Mouse (Mus musculus): ENCODE results near the gene Zfp949. TPM values are rescaled to one million over a fixed set of nuclear protein-coding genes. Genes with fewer than 3 reads are reported as not detected.

The Zfp949 gene
- polyA plus RNA-seq (2015; fragmentation: Nextera tagmentation; extraction: Ambion mirVana), result 6.3 and 8.4 TPM in 2 replicates

DNA sequence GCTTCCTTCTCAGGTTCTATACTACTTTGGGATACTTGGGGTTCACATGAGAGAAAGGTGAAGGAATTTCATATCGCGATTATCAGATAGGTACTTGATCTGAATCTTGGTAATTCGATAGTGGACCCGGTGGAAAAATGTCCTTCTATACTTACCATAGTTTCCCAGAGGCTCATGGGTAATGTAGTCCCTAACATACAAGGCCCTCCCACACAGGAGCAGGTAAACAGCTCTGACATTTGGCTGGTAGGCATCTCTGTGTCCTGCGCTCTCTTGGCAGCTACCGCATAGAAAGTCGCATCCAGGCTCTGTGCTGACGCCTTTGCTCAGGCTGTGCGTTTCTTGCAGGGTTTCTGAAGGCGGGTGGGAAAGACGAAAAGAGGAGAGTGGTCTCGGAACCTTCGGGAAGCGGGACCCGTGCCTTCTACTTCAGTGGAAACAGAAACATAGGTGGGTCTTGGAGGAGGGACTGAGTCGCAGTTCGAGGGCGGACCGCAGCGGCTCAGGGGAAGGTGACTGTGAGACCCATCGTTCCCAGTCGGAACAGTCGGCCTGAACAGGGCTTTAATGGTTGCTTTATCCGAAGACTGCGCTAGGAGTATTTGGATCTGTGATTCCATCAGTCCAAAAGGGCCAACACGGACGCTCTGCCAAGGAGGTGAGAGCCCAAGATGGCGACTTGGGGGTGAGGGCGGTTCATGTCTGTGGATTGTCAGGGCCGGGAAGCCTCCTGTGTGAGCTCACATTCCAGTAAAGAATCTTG lies at the start of gene Zfp949:
Gene Zfp949, plus strand, starts transcription at position 170 of the 763 bp plus-strand sequence.
- Histone ChIP-seq H3K27me3 (replicated peaks) (no peaks in the 10 kb centered on the region), H3K4me3 (peak within 1 kb of the TSS; percentile 92), H3K9ac (peak within 1 kb of the TSS; percentile 89), H3K36me3 (peaks cover 8% of the 10 kb centered on the region), H3K9me3 (no peaks in the 10 kb centered on the region), H3K27ac (replicated peaks) (peak within 1 kb of the TSS; percentile 84), H3K4me2 (peak within 1 kb of the TSS; percentile 86), H3K4me1 (peaks cover 19% of the 10 kb centered on the region)
- ATAC-seq (ENCODE audit: extremely low read depth, insufficient number of reproducible peaks, low FRiP score, low TSS enrichment), result peak; percentile 88
- under 1% methylated on average over 30 of the region's 30 CpGs for WGBS

DNA sequence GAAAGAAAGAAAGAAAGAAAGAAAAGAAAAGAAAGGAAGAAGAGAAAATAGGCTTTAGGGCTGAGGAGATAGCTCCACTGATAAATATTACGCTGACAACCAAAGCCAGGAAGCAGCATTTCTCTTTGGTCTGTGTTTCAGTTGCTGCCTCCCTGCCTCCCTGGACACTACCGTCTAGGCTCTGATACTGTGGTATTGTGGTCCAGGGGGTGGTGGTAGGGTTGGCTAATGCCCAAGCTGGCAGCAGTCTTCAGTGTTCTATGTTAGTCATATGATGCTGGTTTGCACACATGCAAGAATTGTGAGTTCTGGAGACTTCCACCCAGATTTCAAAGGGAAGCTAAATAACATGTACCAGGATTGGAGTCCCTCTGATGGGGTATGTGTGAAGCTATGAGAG lies 47.7 kb upstream of the Zfp949 start:
- Histone ChIP-seq H3K9ac (no peak overlapping the region), H3K36me3 (no peaks in the 10 kb centered on the region), H3K9me3 (no peaks in the 10 kb centered on the region), H3K4me1 (no peaks in the 10 kb centered on the region), H3K27me3 (replicated peaks) (no peaks in the 10 kb centered on the region), H3K4me2 (no peak overlapping the region), H3K27ac (replicated peaks) (no peak overlapping the region), H3K4me3 (no peak overlapping the region)
- no peak for ATAC-seq (ENCODE audit: extremely low read depth, insufficient number of reproducible peaks, low FRiP score, low TSS enrichment)
- 51% methylated on average over 2 of the region's 2 CpGs for WGBS

DNA sequence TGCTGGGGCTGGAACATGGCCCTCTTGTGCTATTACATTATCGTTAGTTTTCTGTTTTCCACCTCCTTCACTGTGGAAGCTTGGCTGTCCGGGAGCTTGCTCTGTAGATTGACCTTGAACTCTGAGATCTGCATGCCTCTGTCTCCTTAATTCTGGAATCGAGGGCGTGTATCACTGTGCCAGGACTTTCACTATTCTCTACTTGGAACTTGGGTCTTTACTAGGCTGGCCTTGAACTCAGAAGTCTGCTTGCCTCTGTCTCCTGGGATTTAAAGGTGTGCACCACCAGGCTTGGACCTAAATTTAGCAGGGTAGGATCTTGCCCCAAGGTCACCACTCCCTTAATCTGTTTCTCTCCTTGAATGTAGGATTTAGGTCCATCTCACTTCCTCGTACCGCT lies 46.0 kb upstream of the Zfp949 start:
- Histone ChIP-seq H3K4me2 (no peak overlapping the region), H3K9ac (no peak overlapping the region), H3K36me3 (no peaks in the 10 kb centered on the region), H3K4me3 (no peak overlapping the region), H3K4me1 (no peaks in the 10 kb centered on the region), H3K9me3 (no peaks in the 10 kb centered on the region), H3K27ac (replicated peaks) (no peak overlapping the region), H3K27me3 (replicated peaks) (no peaks in the 10 kb centered on the region)
- 77% methylated on average over 6 of the region's 6 CpGs for WGBS
- no peak for ATAC-seq (ENCODE audit: extremely low read depth, insufficient number of reproducible peaks, low FRiP score, low TSS enrichment)

DNA sequence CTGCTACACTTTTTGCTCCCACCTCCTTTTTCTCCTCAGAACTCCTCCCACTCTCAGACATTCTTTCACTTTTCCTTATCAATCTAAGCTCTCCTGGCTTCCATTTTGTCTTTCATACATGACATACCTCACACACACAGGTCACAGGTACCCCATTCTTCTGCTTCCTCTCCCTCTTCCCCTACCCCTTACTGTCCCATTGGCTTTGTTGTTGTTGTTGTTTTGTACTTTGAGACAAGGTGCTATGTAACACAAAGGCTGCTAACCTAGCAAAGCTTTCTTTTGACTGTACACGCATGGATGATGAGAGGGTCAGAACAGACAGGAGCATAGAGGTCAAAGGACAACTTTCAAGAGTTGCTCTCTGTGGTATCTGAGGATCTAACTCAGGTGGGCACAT lies 32.3 kb upstream of the Zfp949 start:
- Histone ChIP-seq H3K4me1 (peaks cover 15% of the 10 kb centered on the region), H3K9me3 (no peaks in the 10 kb centered on the region), H3K27me3 (replicated peaks) (no peaks in the 10 kb centered on the region), H3K36me3 (peaks cover 12% of the 10 kb centered on the region), H3K27ac (replicated peaks) (no peak overlapping the region), H3K9ac (no peak overlapping the region), H3K4me3 (no peak overlapping the region), H3K4me2 (no peak overlapping the region)
- no peak for ATAC-seq (ENCODE audit: extremely low read depth, insufficient number of reproducible peaks, low FRiP score, low TSS enrichment)
- 77% methylated on average over 1 of the region's 1 CpGs for WGBS

GRCm38 (mm10) chr9:88516361-88516995 lies 31.3 kb upstream of the Zfp949 start:
- Histone ChIP-seq H3K4me3 (no peak overlapping the region), H3K9me3 (no peaks in the 10 kb centered on the region), H3K27ac (replicated peaks) (no peak overlapping the region), H3K4me1 (peaks cover 23% of the 10 kb centered on the region), H3K36me3 (peaks cover 20% of the 10 kb centered on the region), H3K4me2 (no peak overlapping the region), H3K27me3 (replicated peaks) (no peaks in the 10 kb centered on the region), H3K9ac (no peak overlapping the region)
- ATAC-seq (ENCODE audit: extremely low read depth, insufficient number of reproducible peaks, low FRiP score, low TSS enrichment), result no peak
- WGBS, result 82% methylated on average over 3 of the region's 3 CpGs

DNA sequence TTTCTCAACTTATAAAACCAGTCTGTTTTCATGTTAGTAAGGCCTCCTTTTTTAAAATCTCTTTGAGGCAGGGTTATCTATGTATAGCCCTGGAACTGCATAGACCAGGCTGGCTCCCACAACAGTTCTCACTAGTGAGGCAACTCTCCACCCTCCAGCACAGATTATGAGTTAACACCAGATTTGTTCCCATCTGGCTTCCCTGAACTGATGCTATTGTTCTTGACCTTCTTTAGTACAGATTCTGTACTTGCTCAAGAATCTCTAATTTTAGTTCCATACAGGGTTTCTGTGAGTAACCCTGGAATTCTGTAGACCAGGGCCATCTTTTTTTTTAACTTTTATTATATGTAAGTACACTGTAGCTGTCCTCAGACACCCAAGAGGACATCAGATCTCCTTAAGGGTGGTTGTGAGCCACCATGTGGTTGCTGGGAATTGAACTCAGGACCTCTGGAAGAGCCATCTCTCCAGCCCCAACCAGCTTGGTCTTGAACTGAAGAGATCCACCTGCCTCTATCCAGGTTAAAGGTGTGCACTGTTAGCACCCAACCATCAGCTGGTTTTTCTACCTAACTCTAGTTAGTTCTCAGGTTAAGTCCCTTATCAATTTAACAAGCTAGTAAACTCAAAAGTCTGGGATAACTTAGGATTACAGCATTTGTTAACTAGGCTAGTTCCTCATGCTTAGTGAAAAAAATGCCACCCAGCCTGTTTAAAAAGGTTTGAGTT lies 28.3 kb upstream of the Zfp949 start:
- Histone ChIP-seq H3K4me2 (no peak overlapping the region), H3K4me3 (no peak overlapping the region), H3K9me3 (no peaks in the 10 kb centered on the region), H3K36me3 (peaks cover 20% of the 10 kb centered on the region), H3K27me3 (replicated peaks) (no peaks in the 10 kb centered on the region), H3K9ac (no peak overlapping the region), H3K27ac (replicated peaks) (no peak overlapping the region; the same call in 1 of the 2 replicates), H3K4me1 (peaks cover 28% of the 10 kb centered on the region)
- ATAC-seq (ENCODE audit: extremely low read depth, insufficient number of reproducible peaks, low FRiP score, low TSS enrichment), result no peak

GRCm38 (mm10) chr9:88520122-88520848 lies 27.5 kb upstream of the Zfp949 start:
- Histone ChIP-seq H3K36me3 (peaks cover 20% of the 10 kb centered on the region), H3K27me3 (replicated peaks) (no peaks in the 10 kb centered on the region), H3K4me2 (peak overlapping the region; percentile 79), H3K27ac (replicated peaks) (peak overlapping the region; percentile 9; the same call in 1 of the 2 replicates), H3K4me3 (peak overlapping the region; percentile 89), H3K9ac (peak overlapping the region; percentile 99), H3K9me3 (no peaks in the 10 kb centered on the region), H3K4me1 (peaks cover 28% of the 10 kb centered on the region)
- no peak for ATAC-seq (ENCODE audit: extremely low read depth, insufficient number of reproducible peaks, low FRiP score, low TSS enrichment)
- 31% methylated on average over 2 of the region's 2 CpGs for WGBS

GRCm38 (mm10) chr9:88520849-88521483 lies 26.9 kb upstream of the Zfp949 start:
- H3K9me3 ChIP-seq, result no peaks in the 10 kb centered on the region
- WGBS, result 28% methylated on average over 4 of the region's 4 CpGs
- H3K4me1 ChIP-seq, result peaks cover 28% of the 10 kb centered on the region
- peak overlapping the region; percentile 99 for H3K9ac ChIP-seq
- H3K4me2 ChIP-seq, result peak overlapping the region; percentile 79
- peak overlapping the region; percentile 89 for H3K4me3 ChIP-seq
- 0 out of 2 replicates have a peak overlapping the region, but pooled peaks have one; percentile 9 for H3K27ac ChIP-seq (replicated peaks)
- H3K27me3 ChIP-seq (replicated peaks), result no peaks in the 10 kb centered on the region
- no peak for ATAC-seq (ENCODE audit: extremely low read depth, insufficient number of reproducible peaks, low FRiP score, low TSS enrichment)
- peaks cover 20% of the 10 kb centered on the region for H3K36me3 ChIP-seq

DNA sequence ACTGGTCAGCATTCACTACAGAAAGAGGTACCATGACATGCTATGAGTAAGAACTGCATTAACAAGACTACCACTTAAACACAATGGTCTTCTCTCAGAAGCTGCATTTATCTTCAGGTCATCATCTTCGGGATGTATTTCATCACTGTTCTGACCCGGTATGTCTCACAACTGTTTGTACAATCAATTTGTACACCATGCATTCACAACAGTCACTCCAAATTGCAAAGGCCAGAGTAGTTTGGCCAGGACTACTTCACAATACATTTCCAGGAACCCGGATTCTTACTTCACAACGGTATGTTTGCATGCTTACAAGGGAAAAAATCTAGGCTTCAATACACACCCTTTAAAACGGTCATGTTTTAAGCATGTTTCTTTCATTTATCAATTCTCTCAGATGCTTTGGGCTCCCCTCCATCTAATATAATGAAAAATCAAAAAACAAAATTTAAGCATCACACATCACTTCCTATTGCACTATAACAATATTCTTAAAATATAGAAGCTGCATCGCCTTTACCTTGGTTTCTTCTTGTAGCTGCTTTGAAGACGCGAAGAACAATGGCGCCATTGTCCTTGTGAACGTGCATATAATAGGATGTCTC lies 25.8 kb upstream of the Zfp949 start:
- no peak for ATAC-seq (ENCODE audit: extremely low read depth, insufficient number of reproducible peaks, low FRiP score, low TSS enrichment)
- Histone ChIP-seq H3K36me3 (peaks cover 20% of the 10 kb centered on the region), H3K4me3 (peak overlapping the region; percentile 89), H3K4me1 (peaks cover 28% of the 10 kb centered on the region), H3K27me3 (replicated peaks) (no peaks in the 10 kb centered on the region), H3K4me2 (peak overlapping the region; percentile 79), H3K9ac (peak overlapping the region; percentile 99), H3K9me3 (no peaks in the 10 kb centered on the region), H3K27ac (replicated peaks) (peak overlapping the region; percentile 91)
- WGBS, result under 1% methylated on average over 10 of the region's 10 CpGs

GRCm38 (mm10) chr9:88522569-88523334 lies 25.1 kb upstream of the Zfp949 start:
- Histone ChIP-seq H3K9me3 (no peaks in the 10 kb centered on the region), H3K4me1 (peaks cover 28% of the 10 kb centered on the region), H3K27ac (replicated peaks) (peak overlapping the region; percentile 91), H3K36me3 (peaks cover 20% of the 10 kb centered on the region), H3K4me3 (peak overlapping the region; percentile 89), H3K9ac (peak overlapping the region; percentile 99), H3K4me2 (peak overlapping the region; percentile 79), H3K27me3 (replicated peaks) (no peaks in the 10 kb centered on the region)
- ATAC-seq (ENCODE audit: extremely low read depth, insufficient number of reproducible peaks, low FRiP score, low TSS enrichment), result peak; percentile 90
- under 1% methylated on average over 69 of the region's 69 CpGs for WGBS

Measured in heart, embryonic 13.5 days (tissue).